Mouse (Mus musculus): Measurements from ENCODE around the gene Rbfox1. TPM values are rescaled to one million over a fixed set of nuclear protein-coding genes. Genes with fewer than 3 reads are reported as not detected.

The Rbfox1 gene
- polyA plus RNA-seq, 1 experiment from 2014 or later: 52.1 TPM

DNA sequence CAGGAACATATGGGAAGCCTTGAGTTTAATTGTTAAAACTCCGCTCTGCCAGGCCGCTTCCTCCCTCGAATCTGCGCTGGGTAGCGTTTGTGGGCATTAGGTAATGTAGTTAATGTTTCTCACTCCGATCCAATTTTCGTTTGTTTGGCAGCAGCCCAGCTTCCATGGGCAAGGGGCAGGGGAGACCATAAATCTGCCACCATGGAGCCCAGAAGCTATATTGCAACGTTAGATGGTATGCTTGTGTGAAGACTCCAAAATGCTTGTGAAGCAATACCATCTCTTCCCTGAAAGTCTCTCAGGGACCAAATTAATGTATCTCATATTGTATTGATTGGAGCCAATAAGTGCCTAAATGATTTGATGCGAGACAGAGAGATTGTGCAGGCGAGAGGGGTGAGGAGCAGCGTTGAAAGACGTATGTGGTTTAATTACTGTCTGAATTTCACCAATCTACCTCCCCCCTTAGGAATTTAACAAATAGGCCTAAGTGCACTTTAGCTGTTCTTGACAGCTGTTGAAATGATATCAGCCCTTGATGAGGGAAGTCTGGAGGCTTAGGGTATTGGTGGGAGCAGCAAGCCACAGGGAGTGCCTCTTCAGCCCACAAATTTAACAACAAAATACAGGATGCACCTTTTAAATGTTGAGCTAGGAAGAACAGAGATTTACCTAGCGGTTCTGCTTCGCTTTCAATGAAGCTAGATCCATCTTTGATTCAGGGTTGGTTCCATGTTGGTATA is 884.5 kb downstream of the Rbfox1 start:
- H3K4me2 ChIP-seq: no peak overlapping the region
- H3K9me3 ChIP-seq (replicated peaks): no peaks in the 10 kb centered on the region
- no peak overlapping the region for H3K27ac ChIP-seq
- no peaks in the 10 kb centered on the region for H3K36me3 ChIP-seq (ENCODE audit: poor library complexity, severe bottlenecking)
- H3K4me1 ChIP-seq: 0 out of 2 replicates have a peak, but pooled peaks cover 8% of the 10 kb centered on the region
- no peak for ATAC-seq
- H3K4me3 ChIP-seq: no peak overlapping the region
- 65% methylated on average over 14 of the region's 14 CpGs for WGBS
- H3K27me3 ChIP-seq: no peaks in the 10 kb centered on the region
- H3K9ac ChIP-seq: no peak overlapping the region

DNA sequence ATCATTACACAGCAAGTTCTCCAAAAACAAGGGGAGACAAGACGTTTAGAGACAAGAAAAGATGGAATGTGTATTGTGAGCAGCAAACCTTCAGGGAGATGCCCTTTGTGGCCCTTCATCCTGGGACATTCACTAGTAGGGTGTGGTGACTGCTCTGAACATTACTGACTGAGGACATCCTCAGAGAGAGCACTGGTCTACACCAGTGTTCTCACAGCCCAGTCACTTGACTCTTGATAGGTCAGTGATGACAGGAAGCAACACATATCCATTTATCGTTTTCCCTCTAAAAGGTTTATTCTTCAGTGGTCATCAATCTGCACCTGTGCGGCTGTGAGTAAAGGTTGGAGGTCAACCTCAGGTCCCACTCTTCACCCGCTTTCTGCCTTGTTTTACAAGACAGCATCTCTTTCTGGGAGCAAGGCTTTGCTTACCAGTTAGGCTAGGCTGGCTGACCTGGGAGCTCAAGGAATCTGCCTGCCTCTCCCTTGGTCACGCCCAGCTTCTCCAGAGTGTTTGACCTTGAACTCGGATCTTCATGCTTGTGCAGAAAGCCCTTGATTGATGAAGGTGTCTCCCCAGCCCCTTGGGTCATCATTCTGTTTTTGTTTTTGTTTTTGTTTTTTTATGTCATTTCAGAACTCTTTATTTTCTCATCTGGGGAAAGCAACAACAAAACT is 892.5 kb downstream of the Rbfox1 start:
- Histone ChIP-seq H3K27me3 (no peaks in the 10 kb centered on the region), H3K4me2 (no peak overlapping the region), H3K9me3 (replicated peaks) (no peaks in the 10 kb centered on the region), H3K27ac (no peak overlapping the region), H3K9ac (no peak overlapping the region), H3K4me1 (no peaks in the 10 kb centered on the region), H3K4me3 (no peak overlapping the region), H3K36me3 (ENCODE audit: poor library complexity, severe bottlenecking) (no peaks in the 10 kb centered on the region)
- 86% methylated on average over 6 of the region's 6 CpGs for WGBS
- no peak for ATAC-seq

DNA sequence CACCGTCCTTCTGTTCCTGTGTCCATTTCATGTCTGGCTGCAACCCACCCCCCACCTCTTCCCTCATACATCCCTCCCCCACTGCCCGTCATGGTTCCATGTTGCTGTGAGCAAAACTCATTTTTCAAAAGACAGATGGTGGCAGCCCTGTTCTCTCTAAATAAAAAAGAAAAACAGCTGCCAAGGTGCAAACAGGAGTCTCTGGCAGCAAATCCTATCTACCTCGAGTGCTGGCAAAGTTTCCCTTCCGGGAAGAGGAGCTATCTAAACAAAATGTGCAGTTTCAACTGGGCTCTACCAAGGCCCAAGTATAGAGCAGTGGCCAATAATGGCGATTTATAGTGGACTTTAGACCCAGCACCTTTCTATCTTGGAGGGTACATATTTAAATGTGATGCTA is 899.0 kb downstream of the Rbfox1 start:
- H3K36me3 ChIP-seq (ENCODE audit: poor library complexity, severe bottlenecking): no peaks in the 10 kb centered on the region
- H3K4me2 ChIP-seq: no peak overlapping the region
- no peak overlapping the region for H3K9ac ChIP-seq
- no peak overlapping the region for H3K4me3 ChIP-seq
- no peaks in the 10 kb centered on the region for H3K27me3 ChIP-seq
- 80% methylated on average over 5 of the region's 5 CpGs for WGBS
- H3K27ac ChIP-seq: no peak overlapping the region
- ATAC-seq: no peak
- H3K4me1 ChIP-seq: peaks cover 3% of the 10 kb centered on the region; the same call in 1 of the 2 replicates
- H3K9me3 ChIP-seq (replicated peaks): no peaks in the 10 kb centered on the region

DNA sequence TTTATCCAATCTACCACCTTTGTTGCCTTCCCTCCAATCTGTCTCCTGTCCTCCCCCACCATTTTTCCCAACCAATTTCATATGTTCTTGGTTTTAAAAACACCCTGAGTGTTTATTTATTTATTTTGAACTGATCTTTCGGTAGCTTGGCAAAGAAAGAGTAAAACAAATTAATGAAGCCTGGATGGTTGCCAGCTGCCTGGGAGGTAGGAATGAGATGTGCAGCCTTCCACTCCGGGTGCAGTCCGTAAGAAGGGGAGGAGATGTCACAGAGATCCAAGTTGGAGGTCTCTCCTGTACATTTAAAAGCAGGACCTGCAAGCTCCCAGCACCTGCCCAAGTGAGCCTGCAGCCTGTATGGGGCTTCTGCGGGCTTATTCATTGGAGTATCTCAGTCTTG is 899.9 kb downstream of the Rbfox1 start:
- peaks cover 3% of the 10 kb centered on the region; the same call in 1 of the 2 replicates for H3K4me1 ChIP-seq
- H3K36me3 ChIP-seq (ENCODE audit: poor library complexity, severe bottlenecking): no peaks in the 10 kb centered on the region
- H3K4me2 ChIP-seq: no peak overlapping the region
- H3K4me3 ChIP-seq: no peak overlapping the region
- WGBS: 44% methylated on average over 4 of the region's 4 CpGs
- no peak overlapping the region for H3K9ac ChIP-seq
- no peak for ATAC-seq
- no peaks in the 10 kb centered on the region for H3K9me3 ChIP-seq (replicated peaks)
- H3K27me3 ChIP-seq: no peaks in the 10 kb centered on the region
- no peak overlapping the region for H3K27ac ChIP-seq

DNA sequence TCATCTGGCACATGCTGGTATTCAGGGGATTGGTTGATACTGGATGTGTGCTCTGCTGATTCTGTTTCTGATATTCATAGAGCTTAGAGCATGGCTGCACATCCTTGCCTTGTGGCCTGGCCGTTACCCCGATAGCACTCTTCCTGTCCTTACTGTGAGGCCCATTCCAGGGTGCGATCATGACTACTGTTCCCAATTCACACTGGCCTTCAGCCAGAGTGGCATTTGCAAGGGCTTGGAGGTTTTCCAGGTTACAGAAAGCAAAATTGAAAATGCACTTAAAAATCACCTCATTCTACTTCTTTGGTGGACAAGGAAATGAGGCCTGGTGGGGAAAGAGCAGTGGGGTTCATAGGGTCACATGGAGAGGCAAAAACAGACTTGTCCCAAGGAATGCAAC is 906.1 kb downstream of the Rbfox1 start:
- H3K27me3 ChIP-seq: peaks cover 6% of the 10 kb centered on the region; the same call in 1 of the 2 replicates
- no peaks in the 10 kb centered on the region for H3K9me3 ChIP-seq (replicated peaks)
- WGBS: 87% methylated on average over 3 of the region's 3 CpGs
- no peak for ATAC-seq
- no peaks in the 10 kb centered on the region for H3K4me1 ChIP-seq
- H3K27ac ChIP-seq: no peak overlapping the region
- no peaks in the 10 kb centered on the region for H3K36me3 ChIP-seq (ENCODE audit: poor library complexity, severe bottlenecking)
- no peak overlapping the region for H3K4me3 ChIP-seq
- no peak overlapping the region for H3K4me2 ChIP-seq
- no peak overlapping the region for H3K9ac ChIP-seq

DNA sequence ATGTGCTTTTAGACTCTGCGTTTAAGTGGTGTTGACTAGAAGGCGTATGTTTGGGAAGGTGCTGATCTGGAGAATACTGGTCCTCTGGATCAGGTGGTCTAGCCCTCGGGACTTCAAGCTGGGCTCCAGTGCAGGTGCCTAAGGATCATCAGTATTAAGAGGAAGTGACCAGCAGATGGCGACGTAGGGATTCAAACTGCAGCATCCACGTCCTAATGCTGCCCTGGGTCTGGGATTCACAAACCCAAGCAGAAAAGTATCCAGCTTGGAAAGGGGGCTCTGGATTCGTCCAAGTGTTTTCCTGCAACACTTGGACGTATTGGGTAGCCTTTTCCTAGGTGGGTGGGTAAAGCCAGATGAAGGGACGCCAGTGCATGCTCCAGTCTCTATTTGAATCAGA is 906.5 kb downstream of the Rbfox1 start:
- Histone ChIP-seq H3K27me3 (peaks cover 6% of the 10 kb centered on the region; the same call in 1 of the 2 replicates), H3K27ac (no peak overlapping the region), H3K9me3 (replicated peaks) (no peaks in the 10 kb centered on the region), H3K4me3 (no peak overlapping the region), H3K9ac (no peak overlapping the region), H3K4me1 (no peaks in the 10 kb centered on the region), H3K4me2 (no peak overlapping the region), H3K36me3 (ENCODE audit: poor library complexity, severe bottlenecking) (no peaks in the 10 kb centered on the region)
- ATAC-seq: peak; percentile 72
- WGBS: 17% methylated on average over 9 of the region's 9 CpGs

DNA sequence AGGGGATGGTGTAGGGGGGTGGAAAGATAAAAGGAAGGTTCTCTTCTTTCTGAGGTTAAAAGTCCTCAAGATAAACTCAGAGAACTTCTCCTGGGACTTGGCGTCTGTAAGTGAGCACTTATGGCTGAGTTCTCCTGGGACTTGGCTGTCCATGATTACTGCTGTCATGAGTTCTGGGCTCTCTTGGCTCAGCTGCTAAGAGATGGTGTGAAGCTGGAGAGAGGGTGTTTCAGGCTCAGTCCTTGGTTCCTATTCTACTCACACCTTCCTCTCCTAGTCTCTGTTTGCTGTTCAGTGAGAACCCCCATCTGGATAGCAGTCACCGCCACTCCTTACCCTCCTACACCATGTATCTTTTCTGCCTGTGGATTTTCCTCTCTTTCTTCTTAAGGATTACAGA is 921.1 kb downstream of the Rbfox1 start:
- Histone ChIP-seq H3K27ac (no peak overlapping the region), H3K4me1 (no peaks in the 10 kb centered on the region), H3K36me3 (ENCODE audit: poor library complexity, severe bottlenecking) (no peaks in the 10 kb centered on the region), H3K4me2 (no peak overlapping the region), H3K27me3 (no peaks in the 10 kb centered on the region), H3K9ac (no peak overlapping the region), H3K4me3 (no peak overlapping the region), H3K9me3 (replicated peaks) (no peaks in the 10 kb centered on the region)
- ATAC-seq: no peak
- WGBS: 91% methylated on average over 2 of the region's 2 CpGs

DNA sequence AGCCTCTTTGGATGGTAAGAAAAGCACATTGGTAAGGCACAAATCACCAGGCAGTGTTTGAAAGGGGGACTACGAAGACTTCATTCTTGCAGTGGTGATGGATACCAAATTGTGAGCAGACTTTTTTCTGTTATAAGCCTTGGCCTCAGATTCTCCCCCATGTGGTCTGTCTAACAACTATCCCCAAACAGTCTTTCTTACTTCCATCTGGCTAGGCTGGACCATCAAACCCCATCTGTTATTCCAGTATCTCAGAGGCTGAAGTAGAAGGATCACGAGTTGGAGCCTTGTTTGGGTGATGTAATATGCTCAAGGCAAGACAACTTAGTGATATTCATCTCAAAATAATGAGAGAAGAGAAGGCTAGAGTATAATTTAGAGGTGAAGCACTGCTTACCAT is 922.7 kb downstream of the Rbfox1 start:
- Histone ChIP-seq H3K27ac (no peak overlapping the region), H3K27me3 (no peaks in the 10 kb centered on the region), H3K9ac (no peak overlapping the region), H3K9me3 (replicated peaks) (no peaks in the 10 kb centered on the region), H3K4me1 (no peaks in the 10 kb centered on the region), H3K4me2 (no peak overlapping the region), H3K4me3 (no peak overlapping the region), H3K36me3 (ENCODE audit: poor library complexity, severe bottlenecking) (no peaks in the 10 kb centered on the region)
- ATAC-seq: no peak
- WGBS: 78% methylated on average over 2 of the region's 2 CpGs

DNA sequence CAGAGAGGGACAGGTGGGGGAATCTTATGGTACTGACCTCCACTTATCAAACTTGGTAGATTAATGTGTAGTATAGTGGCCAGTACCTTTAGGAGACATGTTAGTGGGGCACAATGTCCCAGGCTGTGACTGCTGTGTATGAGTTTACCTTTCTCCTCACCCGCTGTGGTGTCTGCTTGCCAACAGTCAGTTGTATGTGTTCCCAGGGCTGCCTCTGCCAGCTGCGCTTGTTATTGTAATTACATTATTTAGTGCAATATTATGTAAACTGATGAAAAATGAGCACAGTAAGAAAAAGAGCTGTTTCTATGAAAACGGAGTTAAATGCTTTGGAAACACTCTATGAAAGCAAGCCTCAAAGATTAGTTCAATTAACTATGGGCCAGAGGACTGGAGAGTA is 928.7 kb downstream of the Rbfox1 start:
- Histone ChIP-seq H3K9me3 (replicated peaks) (no peaks in the 10 kb centered on the region), H3K4me3 (no peak overlapping the region), H3K27me3 (no peaks in the 10 kb centered on the region), H3K9ac (no peak overlapping the region), H3K4me2 (no peak overlapping the region), H3K36me3 (ENCODE audit: poor library complexity, severe bottlenecking) (no peaks in the 10 kb centered on the region), H3K4me1 (0 out of 2 replicates have a peak, but pooled peaks cover 4% of the 10 kb centered on the region), H3K27ac (no peak overlapping the region)
- no peak for ATAC-seq
- WGBS: 73% methylated on average over 3 of the region's 3 CpGs

DNA sequence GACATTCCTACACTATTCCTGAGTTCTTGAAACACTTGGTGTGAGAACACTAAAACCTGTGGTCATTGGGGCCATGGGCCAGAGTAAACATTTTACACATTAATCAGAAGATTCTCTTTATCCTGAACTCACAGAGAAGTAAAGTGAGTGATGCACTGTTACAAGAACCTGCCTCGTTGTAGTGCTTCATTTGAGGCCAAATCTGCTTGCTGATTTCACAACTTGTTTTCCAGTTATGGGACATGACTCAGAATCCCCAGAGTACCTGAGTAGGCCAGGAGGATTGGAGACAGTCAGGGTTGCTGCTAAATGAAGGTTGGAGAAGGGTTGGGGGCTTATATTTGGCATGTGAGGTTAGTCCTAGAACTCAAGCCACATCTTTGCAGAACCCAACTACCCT is 936.6 kb downstream of the Rbfox1 start:
- no peak overlapping the region for H3K4me2 ChIP-seq
- H3K9me3 ChIP-seq (replicated peaks): no peaks in the 10 kb centered on the region
- no peaks in the 10 kb centered on the region for H3K27me3 ChIP-seq
- H3K27ac ChIP-seq: no peak overlapping the region
- H3K9ac ChIP-seq: no peak overlapping the region
- WGBS: 83% methylated on average over 1 of the region's 1 CpGs
- no peak for ATAC-seq
- H3K36me3 ChIP-seq (ENCODE audit: poor library complexity, severe bottlenecking): no peaks in the 10 kb centered on the region
- no peaks in the 10 kb centered on the region for H3K4me1 ChIP-seq
- no peak overlapping the region for H3K4me3 ChIP-seq

DNA sequence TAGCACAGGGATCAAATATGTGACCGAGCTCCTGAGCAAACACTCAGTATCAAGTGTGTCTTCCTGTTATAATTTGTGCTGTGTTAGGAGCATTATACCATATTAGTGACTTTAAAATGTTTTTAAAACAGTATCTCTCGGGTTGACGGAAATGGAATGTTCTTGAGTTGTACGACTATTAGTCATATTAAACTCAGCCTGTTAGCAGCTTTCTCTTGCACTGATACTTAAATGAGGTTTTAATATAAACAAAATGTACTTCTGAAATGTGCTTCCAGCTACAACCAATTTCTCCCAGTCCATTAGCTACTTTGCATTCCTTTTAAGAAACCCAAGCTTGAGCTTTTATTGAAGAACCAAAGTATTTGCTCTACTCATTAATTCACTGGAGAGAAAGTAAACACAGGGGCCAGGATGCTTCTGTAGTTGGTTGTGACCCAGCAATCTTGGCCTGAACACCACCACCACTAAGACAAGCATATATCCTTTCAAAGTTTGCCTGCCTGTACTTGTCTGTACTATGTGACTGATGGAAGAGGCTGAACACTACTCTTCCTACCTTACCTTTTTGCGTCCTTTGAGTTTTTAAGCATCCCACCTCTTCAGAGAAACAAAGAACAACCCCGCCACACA is 944.9 kb downstream of the Rbfox1 start:
- H3K27ac ChIP-seq: no peak overlapping the region
- no peaks in the 10 kb centered on the region for H3K9me3 ChIP-seq (replicated peaks)
- no peak overlapping the region for H3K4me2 ChIP-seq
- no peak overlapping the region for H3K9ac ChIP-seq
- no peak overlapping the region for H3K4me3 ChIP-seq
- ATAC-seq: no peak
- no peaks in the 10 kb centered on the region for H3K27me3 ChIP-seq
- no peaks in the 10 kb centered on the region for H3K4me1 ChIP-seq
- no peaks in the 10 kb centered on the region for H3K36me3 ChIP-seq (ENCODE audit: poor library complexity, severe bottlenecking)
- 90% methylated on average over 6 of the region's 6 CpGs for WGBS

DNA sequence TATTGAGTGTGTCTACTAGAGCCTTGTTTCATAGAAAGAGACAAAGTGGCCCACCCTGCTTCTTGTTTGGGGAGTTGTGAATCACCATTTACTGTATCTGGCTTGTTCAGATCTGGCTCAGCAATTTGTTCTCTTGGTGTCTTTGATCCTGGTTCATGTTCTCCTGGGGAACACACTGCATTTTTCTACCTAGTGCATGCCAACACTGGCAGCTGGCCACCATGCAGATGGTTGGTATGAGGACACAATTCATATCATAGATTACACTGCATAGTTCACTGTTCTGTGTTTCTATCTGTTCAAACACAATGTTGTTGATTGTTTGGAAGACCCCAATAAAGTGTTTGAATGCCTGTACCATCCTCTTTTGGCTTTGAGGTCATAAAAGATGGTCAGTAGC is 948.3 kb downstream of the Rbfox1 start:
- Histone ChIP-seq H3K4me1 (no peaks in the 10 kb centered on the region), H3K27me3 (no peaks in the 10 kb centered on the region), H3K9me3 (replicated peaks) (no peaks in the 10 kb centered on the region), H3K4me2 (no peak overlapping the region), H3K4me3 (no peak overlapping the region), H3K36me3 (ENCODE audit: poor library complexity, severe bottlenecking) (no peaks in the 10 kb centered on the region), H3K27ac (no peak overlapping the region), H3K9ac (no peak overlapping the region)
- ATAC-seq: no peak

Measured in forebrain, embryonic 13.5 days (tissue).